Comparison of ENCODE assay signal across 25 mouse cellular contexts in the genomic region with DNA sequence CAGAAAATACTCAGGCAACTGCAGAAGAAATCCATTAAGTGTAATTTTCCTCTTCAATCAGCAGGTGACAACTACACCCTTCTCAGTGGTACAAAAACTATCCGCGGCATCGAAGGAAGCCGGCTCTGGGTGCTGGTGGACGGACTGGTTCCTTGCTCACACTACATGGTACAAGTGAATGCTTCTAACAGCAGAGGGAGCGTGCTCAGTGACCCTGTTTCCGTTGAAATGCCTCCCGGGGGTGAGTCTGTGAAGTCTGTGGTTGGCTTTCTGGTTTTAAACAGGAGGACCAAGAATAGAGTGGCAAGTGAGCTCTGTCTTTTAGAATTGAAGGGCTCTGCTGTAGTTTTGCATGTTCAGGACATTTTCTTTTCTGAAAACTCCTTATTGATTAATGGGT.
DNase-seq lines count a peak whose midpoint lies in the region; ATAC-seq and TF ChIP-seq lines count a peak whose summit lies in the region.
"Had no signal": no experiment of that assay in that cellular context is flagged by ENCODE, and none has a peak within 500 bp of the region (broad histone marks: within the 10 kb centered on the region; RNA-seq: fewer than 3 reads in every experiment).

No protein-coding gene starts in this region.

- no peaks in the 10 kb centered on the region for H3K9me3 ChIP-seq in kidney, postnatal 0 days (replicated peaks; ENCODE audit: low read length)
- H3K9me3 ChIP-seq in neural tube, embryonic 15.5 days (replicated peaks): no peaks in the 10 kb centered on the region
- H3K9me3 ChIP-seq in limb, embryonic 14.5 days (ENCODE audit: control insufficient read depth, low read length): no peaks in the 10 kb centered on the region
- H3K9me3 ChIP-seq: embryonic facial prominence, embryonic 12.5 days; forebrain, embryonic 10.5 days; midbrain, embryonic 13.5 days had no signal

- no peak for ATAC-seq in kidney, postnatal 0 days (replicated peaks; ENCODE audit: low FRiP score, low read depth)
- ATAC-seq in neural tube, embryonic 15.5 days (ENCODE audit: low FRiP score): no peak
- ATAC-seq in limb, embryonic 14.5 days (ENCODE audit: low FRiP score, low read depth): no peak
- ATAC-seq: forebrain, embryonic 16.5 days; hindbrain, embryonic 16.5 days; liver, postnatal 0 days; midbrain, embryonic 13.5 days had no signal

- H3K4me3 ChIP-seq in kidney, postnatal 0 days (replicated peaks; ENCODE audit: low read depth, low read length): no peak overlapping the region
- H3K4me3 ChIP-seq in kidney, adult 2 months (ENCODE audit: insufficient read depth, low read depth, low read length): no peak overlapping the region
- H3K4me3 ChIP-seq in neural tube, embryonic 15.5 days (replicated peaks): no peak overlapping the region
- no peak overlapping the region for H3K4me3 ChIP-seq in limb, embryonic 14.5 days (replicated peaks; ENCODE audit: low read length)
- H3K4me3 ChIP-seq in heart, adult 2 months: no peak overlapping the region
- H3K4me3 ChIP-seq: embryonic facial prominence, embryonic 12.5 days; forebrain, embryonic 10.5 days; midbrain, embryonic 13.5 days had no signal

- no peaks in the 10 kb centered on the region for H3K36me3 ChIP-seq in kidney, postnatal 0 days (ENCODE audit: insufficient read depth, low read length)
- H3K36me3 ChIP-seq in kidney, adult 2 months (ENCODE audit: control insufficient read depth, insufficient read depth, low read length): no peaks in the 10 kb centered on the region
- H3K36me3 ChIP-seq in neural tube, embryonic 15.5 days: no peaks in the 10 kb centered on the region
- no peaks in the 10 kb centered on the region for H3K36me3 ChIP-seq in limb, embryonic 14.5 days (ENCODE audit: control insufficient read depth, insufficient read depth, low read length)
- no peaks in the 10 kb centered on the region for H3K36me3 ChIP-seq in heart, adult 2 months (ENCODE audit: control insufficient read depth, insufficient read depth, low read length)
- H3K36me3 ChIP-seq: embryonic facial prominence, embryonic 12.5 days; forebrain, embryonic 10.5 days; midbrain, embryonic 13.5 days had no signal

- no peak overlapping the region for H3K9ac ChIP-seq in kidney, postnatal 0 days (ENCODE audit: low read depth, low read length)
- H3K9ac ChIP-seq in neural tube, embryonic 15.5 days (replicated peaks): no peak overlapping the region
- H3K9ac ChIP-seq in limb, embryonic 14.5 days (ENCODE audit: low read depth, low read length, severe bottlenecking): no peak overlapping the region
- no peak overlapping the region for H3K9ac ChIP-seq in heart, adult 2 months (ENCODE audit: low read depth, low read length)
- H3K9ac ChIP-seq: embryonic facial prominence, embryonic 12.5 days; liver, postnatal 0 days; midbrain, embryonic 13.5 days had no signal

- 51% methylated on average over 8 of the region's 8 CpGs for WGBS in kidney, postnatal 0 days
- WGBS in kidney, adult 2 months: 43% methylated on average over 8 of the region's 8 CpGs
- whole genome bisulfite sequencing in neural tube, embryonic 15.5 days: 66% methylated on average over 8 of the region's 8 CpGs
- WGBS in limb, embryonic 14.5 days: 39% methylated on average over 8 of the region's 8 CpGs
- 55% methylated on average over 8 of the region's 8 CpGs for WGBS in heart, adult 2 months

- no peak overlapping the region for H3K27ac ChIP-seq in kidney, postnatal 0 days
- no peak overlapping the region for H3K27ac ChIP-seq in kidney, adult 2 months (ENCODE audit: insufficient read depth, low read depth, low read length)
- H3K27ac ChIP-seq in neural tube, embryonic 15.5 days (replicated peaks): no peak overlapping the region
- no peak overlapping the region for H3K27ac ChIP-seq in limb, embryonic 14.5 days (replicated peaks; ENCODE audit: low read depth, low read length)
- H3K27ac ChIP-seq in heart, adult 2 months: no peak overlapping the region
- H3K27ac ChIP-seq: embryonic facial prominence, embryonic 12.5 days; forebrain, embryonic 10.5 days; midbrain, embryonic 13.5 days had no signal

- 0 out of 2 replicates have a peak, but pooled peaks have one; percentile 10 for TF ChIP-seq CTCF in kidney, postnatal 0 days (IDR thresholded peaks at IDR 0.05; ENCODE audit: low read depth)
- TF ChIP-seq CTCF in kidney, adult 2 months (conservative IDR thresholded peaks at IDR 0.05; ENCODE audit: insufficient read depth, insufficient read length, low read depth, low read length): no peak
- TF ChIP-seq CTCF in heart, adult 2 months (IDR thresholded peaks at IDR 0.05): no peak

- no peaks in the 10 kb centered on the region for H3K79me2 ChIP-seq in heart, adult 2 months (replicated peaks; ENCODE audit: control insufficient read depth, insufficient read depth, low read length)

- no peaks in the 10 kb centered on the region for H3K27me3 ChIP-seq in kidney, postnatal 0 days (ENCODE audit: insufficient read depth, low read length)
- H3K27me3 ChIP-seq in kidney, adult 2 months (replicated peaks; ENCODE audit: control insufficient read depth, insufficient read depth, low read length): no peaks in the 10 kb centered on the region
- H3K27me3 ChIP-seq in neural tube, embryonic 15.5 days (replicated peaks): no peaks in the 10 kb centered on the region
- no peaks in the 10 kb centered on the region for H3K27me3 ChIP-seq in limb, embryonic 14.5 days (ENCODE audit: control insufficient read depth, insufficient read depth, low read length)
- no peaks in the 10 kb centered on the region for H3K27me3 ChIP-seq in heart, adult 2 months (ENCODE audit: control insufficient read depth, insufficient read depth, low read length)
- H3K27me3 ChIP-seq: embryonic facial prominence, embryonic 12.5 days; midbrain, embryonic 13.5 days had no signal

- no peak for DNase-seq in kidney, postnatal 0 days (ENCODE audit: low spot score)
- DNase-seq in kidney, adult 2 months: no peak
- peak; percentile 11 for DNase-seq in neural tube, embryonic 10.5 days (ENCODE audit: extremely low spot score, low spot score)
- DNase-seq in limb, embryonic 14.5 days (ENCODE audit: low spot score): no peak
- DNase-seq in heart, adult 2 months: no peak
- no peak for DNase-seq in spleen, postnatal 14 days (ENCODE audit: low spot score in 2 of 2)
- DNase-seq: adrenal gland, postnatal 25 days; cerebellum, adult 18-20 months; cerebellum, postnatal 10 days; heart, postnatal 14 days; kidney, adult 18-20 months; layer of hippocampus, postnatal 36 days; left cerebral cortex, postnatal 4 days; liver, postnatal 0 days; lung, postnatal 14 days; right cerebral cortex, adult 18-20 months; spleen, adult 18-20 months; thymus, adult 2 months had no signal

- intact Hi-C loops in heart, adult 2 months (cut with DNase I): no loop called here

- no peak for TF ChIP-seq EP300 in heart, adult 2 months (IDR thresholded peaks at IDR 0.05; ENCODE audit: insufficient read depth, low read depth, low read length)

- TF ChIP-seq POLR2A in kidney, adult 2 months (IDR thresholded peaks at IDR 0.05; ENCODE audit: low read depth, low read length): no peak
- no peak for TF ChIP-seq POLR2A in limb, embryonic 14.5 days (IDR thresholded peaks at IDR 0.05; ENCODE audit: borderline replicate concordance, extremely low read depth, insufficient read depth, insufficient read length)
- TF ChIP-seq POLR2A in heart, adult 2 months (IDR thresholded peaks at IDR 0.05; ENCODE audit: insufficient read depth, low read depth, low read length): no peak

- H3K4me2 ChIP-seq in kidney, postnatal 0 days (ENCODE audit: low read length): no peak overlapping the region
- no peak overlapping the region for H3K4me2 ChIP-seq in neural tube, embryonic 15.5 days
- H3K4me2 ChIP-seq in limb, embryonic 14.5 days (replicated peaks; ENCODE audit: low read depth, low read length, severe bottlenecking): 0 out of 2 replicates have a peak overlapping the region, but pooled peaks have one; percentile 7
- H3K4me2 ChIP-seq: embryonic facial prominence, embryonic 12.5 days; liver, embryonic 11.5 days; midbrain, embryonic 13.5 days had no signal

- H3K4me1 ChIP-seq in kidney, postnatal 0 days (replicated peaks; ENCODE audit: insufficient read depth, low read length): no peaks in the 10 kb centered on the region
- H3K4me1 ChIP-seq in kidney, adult 2 months (ENCODE audit: control insufficient read depth, insufficient read depth, low read length): no peaks in the 10 kb centered on the region
- H3K4me1 ChIP-seq in neural tube, embryonic 15.5 days: no peaks in the 10 kb centered on the region
- H3K4me1 ChIP-seq in limb, embryonic 14.5 days (ENCODE audit: control insufficient read depth, insufficient read depth, low read length): no peaks in the 10 kb centered on the region
- no peaks in the 10 kb centered on the region; the same call in 1 of the 2 replicates for H3K4me1 ChIP-seq in heart, adult 2 months (ENCODE audit: control insufficient read depth, insufficient read depth, low read length)
- H3K4me1 ChIP-seq: embryonic facial prominence, embryonic 12.5 days; forebrain, embryonic 10.5 days; midbrain, embryonic 13.5 days had no signal
